Mouse (Mus musculus) kidney, embryonic 14.5 days (tissue): ENCODE data around the gene Ube2l6. TPM values are rescaled to one million over a fixed set of nuclear protein-coding genes. Genes with fewer than 3 reads are reported as not detected.

ENCODE experiments used
- ATAC-seq: fragments of 200-750 bp; cut with Nextera tagmentation; 2 replicates; pipeline ENCODE4 v1.8.0; 2017; ENCODE audit warnings: moderate number of reproducible peaks, mild to moderate bottlenecking, moderate TSS enrichment, moderate library complexity; ENCODE audit not compliant: low FRiP score, low TSS enrichment
- H3K27ac ChIP-seq: fragments of 300-500 bp; sonication (generic); 2 replicates; pipeline ENCODE4 v1.5.1; 2014; ENCODE audit warnings: low read depth, mild to moderate bottlenecking, low read length, moderate library complexity, mixed read lengths
- H3K27me3 ChIP-seq: fragments of 300-500 bp; sonication (generic); 2 replicates; pipeline ENCODE4 v1.6.1; 2014; ENCODE audit warnings: mild to moderate bottlenecking, low read length; ENCODE audit not compliant: control insufficient read depth, insufficient read depth
- H3K36me3 ChIP-seq: fragments of 300-500 bp; sonication (generic); 2 replicates; pipeline ENCODE4 v1.6.1; 2014; ENCODE audit warnings: low read length, mixed read lengths; ENCODE audit not compliant: control insufficient read depth, insufficient read depth
- H3K4me1 ChIP-seq: fragments of 300-500 bp; sonication (generic); 2 replicates; pipeline ENCODE4 v1.6.1; 2014; ENCODE audit warnings: low read length, mixed read lengths; ENCODE audit not compliant: control insufficient read depth, insufficient read depth
- H3K4me2 ChIP-seq: fragments of 300-500 bp; sonication (generic); replicated peaks from 2 replicates; pipeline ENCODE4 v1.6.1; 2014; ENCODE audit warnings: low read depth, mild to moderate bottlenecking, low read length
- H3K4me3 ChIP-seq: fragments of 300-500 bp; sonication (generic); 2 replicates; pipeline ENCODE4 v1.5.1; 2014; ENCODE audit warnings: mild to moderate bottlenecking, low read length
- H3K9ac ChIP-seq: fragments of 300-500 bp; sonication (generic); 2 replicates; pipeline ENCODE4 v1.6.1; 2014; ENCODE audit warnings: low read depth, mild to moderate bottlenecking, low read length, moderate library complexity
- H3K9me3 ChIP-seq: fragments of 300-500 bp; sonication (generic); 2 replicates; pipeline ENCODE4 v1.6.1; 2016; ENCODE audit warnings: low read length; ENCODE audit not compliant: control insufficient read depth
- WGBS: fragments of 180-500 bp; shearing (Covaris S2); extraction: QIAGEN DNeasy Blood & Tissue Kit; methylation state at CpG from one replicate; pipeline ENCODE4 v1.1.7; 2014; 5-methylcytosine and 5-hydroxymethylcytosine counted together
- polyA plus RNA-seq: library from polyadenylated mRNA; unstranded; fragments of >200 nt; fragmentation: Nextera tagmentation; extraction: Ambion mirVana; gene quantifications from 2 replicates; pipeline ENCODE4 v1.2.1, GENCODE M21; 2014

The Ube2l6 gene
- polyA plus RNA-seq, 1 experiment from 2014 or later = 29.0 TPM

- no peak overlapping the region for H3K27ac ChIP-seq
- no peak overlapping the region for H3K4me3 ChIP-seq
- ATAC-seq = no peak
Measured at GRCm38 (mm10) chr2:84762818-84763217, 35.8 kb upstream of the Ube2l6 start.

GRCm38 (mm10) chr2:84770501-84770900 is 28.1 kb upstream of the Ube2l6 start:
- Histone ChIP-seq H3K4me2 (no peak overlapping the region), H3K27me3 (no peaks in the 10 kb centered on the region), H3K4me1 (no peaks in the 10 kb centered on the region), H3K9ac (no peak overlapping the region), H3K27ac (no peak overlapping the region), H3K36me3 (no peaks in the 10 kb centered on the region; the same call in 1 of the 2 replicates), H3K9me3 (no peaks in the 10 kb centered on the region), H3K4me3 (no peak overlapping the region)
- WGBS = 78% methylated on average over 6 of the region's 6 CpGs
- ATAC-seq = no peak

More at GRCm38 (mm10) chr2:84762818-84763217, 35.8 kb upstream of the Ube2l6 start:
- Histone ChIP-seq H3K36me3 (no peaks in the 10 kb centered on the region; the same call in 1 of the 2 replicates), H3K4me1 (no peaks in the 10 kb centered on the region), H3K9me3 (no peaks in the 10 kb centered on the region), H3K9ac (no peak overlapping the region), H3K4me2 (no peak overlapping the region), H3K27me3 (no peaks in the 10 kb centered on the region)
- 31% methylated on average over 1 of the region's 1 CpGs for WGBS

GRCm38 (mm10) chr2:84772454-84772853 is 26.2 kb upstream of the Ube2l6 start:
- Histone ChIP-seq H3K4me3 (no peak overlapping the region), H3K4me1 (no peaks in the 10 kb centered on the region), H3K36me3 (no peaks in the 10 kb centered on the region), H3K4me2 (no peak overlapping the region), H3K9ac (no peak overlapping the region), H3K27me3 (no peaks in the 10 kb centered on the region), H3K9me3 (no peaks in the 10 kb centered on the region), H3K27ac (no peak overlapping the region)
- ATAC-seq = no peak
- WGBS = 99% methylated on average over 4 of the region's 4 CpGs

GRCm38 (mm10) chr2:84773195-84773594 is 25.4 kb upstream of the Ube2l6 start:
- Histone ChIP-seq H3K9me3 (no peaks in the 10 kb centered on the region), H3K36me3 (no peaks in the 10 kb centered on the region), H3K27me3 (no peaks in the 10 kb centered on the region), H3K4me3 (no peak overlapping the region), H3K9ac (no peak overlapping the region), H3K27ac (no peak overlapping the region), H3K4me2 (no peak overlapping the region), H3K4me1 (no peaks in the 10 kb centered on the region)
- no peak for ATAC-seq
- WGBS = 84% methylated on average over 5 of the region's 5 CpGs

- Histone ChIP-seq H3K9me3 (no peaks in the 10 kb centered on the region), H3K4me2 (peak overlapping the region; percentile 53), H3K36me3 (no peaks in the 10 kb centered on the region), H3K4me3 (peak overlapping the region; percentile 33), H3K27me3 (no peaks in the 10 kb centered on the region), H3K27ac (peak overlapping the region; percentile 78), H3K4me1 (no peaks in the 10 kb centered on the region), H3K9ac (peak overlapping the region; percentile 46; the same call in 1 of the 2 replicates)
- peak; percentile 98 for ATAC-seq
- WGBS = 1% methylated on average over 15 of the region's 15 CpGs
Measured at GRCm38 (mm10) chr2:84774751-84775150, 23.9 kb upstream of the Ube2l6 start.

GRCm38 (mm10) chr2:84775241-84775640 is 23.4 kb upstream of the Ube2l6 start, which contains the start of gene Serping1:
Gene Serping1, minus strand, starts transcription at chr2:84775444.
- peak within 1 kb of the TSS; percentile 53 for H3K4me2 ChIP-seq
- H3K4me3 ChIP-seq = peak within 1 kb of the TSS; percentile 33
- H3K27me3 ChIP-seq = no peaks in the 10 kb centered on the region
- peak; percentile 44 for ATAC-seq
- peak within 1 kb of the TSS; percentile 78 for H3K27ac ChIP-seq
- WGBS = 34% methylated on average over 9 of the region's 9 CpGs
- no peaks in the 10 kb centered on the region for H3K9me3 ChIP-seq
- peak within 1 kb of the TSS; percentile 46; the same call in 1 of the 2 replicates for H3K9ac ChIP-seq
- H3K4me1 ChIP-seq = no peaks in the 10 kb centered on the region
- no peaks in the 10 kb centered on the region for H3K36me3 ChIP-seq

GRCm38 (mm10) chr2:84775665-84776064 is 23.0 kb upstream of the Ube2l6 start:
- H3K4me1 ChIP-seq = no peaks in the 10 kb centered on the region
- no peak for ATAC-seq
- no peaks in the 10 kb centered on the region for H3K36me3 ChIP-seq
- H3K4me3 ChIP-seq = no peak overlapping the region
- H3K4me2 ChIP-seq = peak overlapping the region; percentile 22; the same call in 1 of the 2 replicates
- H3K9me3 ChIP-seq = no peaks in the 10 kb centered on the region
- no peak overlapping the region for H3K9ac ChIP-seq
- no peaks in the 10 kb centered on the region for H3K27me3 ChIP-seq
- 67% methylated on average over 6 of the region's 6 CpGs for WGBS
- peak overlapping the region; percentile 78; the same call in 1 of the 2 replicates for H3K27ac ChIP-seq

GRCm38 (mm10) chr2:84777706-84778105 is 20.9 kb upstream of the Ube2l6 start:
- no peaks in the 10 kb centered on the region for H3K9me3 ChIP-seq
- H3K9ac ChIP-seq = no peak overlapping the region
- no peak for ATAC-seq
- H3K27me3 ChIP-seq = no peaks in the 10 kb centered on the region
- 63% methylated on average over 3 of the region's 3 CpGs for WGBS
- H3K4me2 ChIP-seq = no peak overlapping the region
- H3K36me3 ChIP-seq = no peaks in the 10 kb centered on the region
- H3K4me1 ChIP-seq = no peaks in the 10 kb centered on the region
- no peak overlapping the region for H3K4me3 ChIP-seq
- H3K27ac ChIP-seq = no peak overlapping the region

GRCm38 (mm10) chr2:84779210-84779609 is 19.4 kb upstream of the Ube2l6 start:
- Histone ChIP-seq H3K36me3 (no peaks in the 10 kb centered on the region), H3K4me2 (no peak overlapping the region), H3K27me3 (no peaks in the 10 kb centered on the region), H3K4me3 (no peak overlapping the region), H3K4me1 (no peaks in the 10 kb centered on the region), H3K9me3 (no peaks in the 10 kb centered on the region), H3K27ac (no peak overlapping the region), H3K9ac (no peak overlapping the region)
- ATAC-seq = no peak
- WGBS = 58% methylated on average over 6 of the region's 6 CpGs
